Mouse (Mus musculus): Measurements from ENCODE around the gene Bend4.

Gene Bend4

GRCm38 (mm10) chr5:67411475-67411874 is 16.6 kb downstream of the Bend4 start:
- DNase-seq = no peak

GRCm38 (mm10) chr5:67410426-67410825 is 17.7 kb downstream of the Bend4 start:
- DNase-seq = no peak

- DNase-seq = no peak
Observed at GRCm38 (mm10) chr5:67408391-67408790, 19.7 kb downstream of the Bend4 start.

- DNase-seq = no peak
Observed at GRCm38 (mm10) chr5:67404919-67405318, 23.2 kb downstream of the Bend4 start.

GRCm38 (mm10) chr5:67404380-67404779 is 23.7 kb downstream of the Bend4 start:
- no peak for DNase-seq

- no peak for DNase-seq
Observed at GRCm38 (mm10) chr5:67401612-67402011, 26.5 kb downstream of the Bend4 start.

- no peak for DNase-seq
Observed at GRCm38 (mm10) chr5:67400608-67401480, 27.3 kb downstream of the Bend4 start.

- DNase-seq = no peak
Observed at GRCm38 (mm10) chr5:67399876-67400607, 28.1 kb downstream of the Bend4 start.

- DNase-seq = no peak
Observed at GRCm38 (mm10) chr5:67397186-67397585, 30.9 kb downstream of the Bend4 start.

- no peak for DNase-seq
Observed at GRCm38 (mm10) chr5:67395211-67395851, 32.8 kb downstream of the Bend4 start.

GRCm38 (mm10) chr5:67393951-67394350 is 34.2 kb downstream of the Bend4 start:
- DNase-seq = no peak

- DNase-seq = no peak
Observed at GRCm38 (mm10) chr5:67382556-67382955, 45.6 kb downstream of the Bend4 start.

- DNase-seq = no peak
Observed at GRCm38 (mm10) chr5:67381690-67382089, 46.4 kb downstream of the Bend4 start.

GRCm38 (mm10) chr5:67377044-67377621 is 51.0 kb downstream of the Bend4 start:
- no peak for DNase-seq

- DNase-seq = no peak
Observed at GRCm38 (mm10) chr5:67362931-67363330, 65.2 kb downstream of the Bend4 start.

GRCm38 (mm10) chr5:67362316-67362715 is 65.8 kb downstream of the Bend4 start:
- no peak for DNase-seq

- no peak for DNase-seq
Observed at GRCm38 (mm10) chr5:67348949-67349348, 79.2 kb downstream of the Bend4 start.

- no peak for DNase-seq
Observed at GRCm38 (mm10) chr5:67347060-67347459, 81.0 kb downstream of the Bend4 start.

Data from cerebellum, adult 9-10 months (tissue).